Mouse (Mus musculus): Measurements from ENCODE around the gene Dock1.

GRCm38 (mm10) chr7:135031466-135031865 lies 361.0 kb downstream of the Dock1 start:
- TF ChIP-seq POLR2A (IDR thresholded peaks at IDR 0.05; ENCODE audit: insufficient read depth, low read depth, low read length) (no peak), CTCF (IDR thresholded peaks at IDR 0.05; ENCODE audit: insufficient read depth, low read depth, low read length) (no peak)
